Mouse (Mus musculus) erythroblast, embryonic 14.5 days (primary cell): ENCODE measurements around the gene Pde7b. TPM values are rescaled to one million over a fixed set of nuclear protein-coding genes. Genes with fewer than 3 reads are reported as not detected.

Experiments
- H3K27me3 ChIP-seq: 2 replicates; pipeline ENCODE4 v1.6.1; 2012; ENCODE audit warnings: inconsistent platforms; ENCODE audit not compliant: control insufficient read depth
- H3K36me3 ChIP-seq: 2 replicates; pipeline ENCODE4 v1.6.1; 2012; ENCODE audit warnings: mild to moderate bottlenecking, inconsistent platforms; ENCODE audit not compliant: control insufficient read depth
- H3K4me1 ChIP-seq: 2 replicates; pipeline ENCODE4 v1.6.1; 2012; ENCODE audit warnings: inconsistent platforms; ENCODE audit not compliant: control insufficient read depth
- H3K4me3 ChIP-seq: replicated peaks from 2 replicates; pipeline ENCODE3; 2012; ENCODE audit warnings: moderate library complexity, mild to moderate bottlenecking, inconsistent platforms
- H3K9me3 ChIP-seq: 2 replicates; pipeline ENCODE4 v1.6.1; 2012; ENCODE audit warnings: low read length, inconsistent platforms, mixed read lengths; ENCODE audit not compliant: control insufficient read depth
- GATA1 ChIP-seq: IDR thresholded peaks from 2 replicates; pipeline ENCODE4 v1.6.1; 2012; ENCODE audit warnings: low read length, inconsistent platforms, mixed read lengths
- TAL1 ChIP-seq: IDR thresholded peaks from 3 replicates; pipeline ENCODE4 v1.6.1; 2012; ENCODE audit warnings: low read length, inconsistent platforms, mixed read lengths
- polyA plus RNA-seq: library from polyadenylated mRNA; stranded (reverse); fragments of >175 nt; gene quantifications from 2 replicates; pipeline ENCODE4 v1.2.3, GENCODE M21; 2012

Gene Pde7b
- polyA plus RNA-seq, 1 experiment = not detected

DNA sequence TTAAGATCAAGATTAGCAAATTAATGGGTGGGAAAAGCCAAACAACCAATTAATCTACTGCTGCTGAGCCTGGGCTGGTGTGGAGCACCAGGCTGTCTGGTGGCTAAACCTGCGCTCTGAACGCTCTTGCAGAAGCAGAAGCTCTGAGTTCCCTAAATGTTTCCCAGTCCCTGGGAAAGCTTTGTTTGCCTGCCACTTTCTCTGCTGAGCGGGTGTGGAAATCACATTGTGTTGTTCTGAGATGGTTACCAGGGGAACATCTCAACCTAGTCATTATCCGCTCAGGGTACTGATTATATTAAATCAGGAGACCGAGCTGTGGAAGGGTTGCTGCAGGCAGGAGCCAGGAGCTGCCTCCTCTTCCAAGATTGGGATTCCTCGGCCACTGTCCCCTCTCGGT lies 250.0 kb downstream of the Pde7b start:
- Histone ChIP-seq H3K4me1 (no peaks in the 10 kb centered on the region), H3K36me3 (no peaks in the 10 kb centered on the region), H3K27me3 (no peaks in the 10 kb centered on the region), H3K4me3 (no peak overlapping the region), H3K9me3 (no peaks in the 10 kb centered on the region)
- TF ChIP-seq TAL1 (no peak), GATA1 (no peak)

- Histone ChIP-seq H3K36me3 (no peaks in the 10 kb centered on the region), H3K4me3 (no peak overlapping the region), H3K9me3 (no peaks in the 10 kb centered on the region), H3K4me1 (no peaks in the 10 kb centered on the region), H3K27me3 (no peaks in the 10 kb centered on the region)
- TF ChIP-seq TAL1 (no peak), GATA1 (no peak)
Measured at GRCm38 (mm10) chr10:20474036-20474435, 250.8 kb downstream of the Pde7b start.

GRCm38 (mm10) chr10:20473505-20473904 lies 251.4 kb downstream of the Pde7b start:
- Histone ChIP-seq H3K4me3 (no peak overlapping the region), H3K36me3 (no peaks in the 10 kb centered on the region), H3K9me3 (no peaks in the 10 kb centered on the region), H3K27me3 (no peaks in the 10 kb centered on the region), H3K4me1 (no peaks in the 10 kb centered on the region)
- TF ChIP-seq GATA1 (no peak), TAL1 (no peak)

DNA sequence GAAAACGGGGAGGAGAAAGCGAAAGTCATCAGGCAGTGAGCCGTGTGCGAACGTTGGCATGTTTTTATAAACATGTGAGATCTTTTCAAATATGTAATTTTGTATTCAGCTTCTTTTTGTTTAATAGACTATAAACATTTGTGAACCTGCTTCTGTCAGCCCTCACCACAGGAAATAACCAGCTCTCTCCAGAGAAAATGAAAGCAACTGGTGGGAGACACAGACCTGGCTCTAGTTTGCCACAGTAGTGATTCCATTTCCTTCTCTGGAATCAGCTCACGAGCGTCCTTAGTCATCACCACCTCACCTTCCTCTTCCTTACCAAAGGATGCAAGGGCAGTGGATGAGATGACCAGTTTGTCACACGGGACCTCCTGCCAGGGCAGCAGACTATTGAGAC lies 252.9 kb downstream of the Pde7b start:
- H3K36me3 ChIP-seq = no peaks in the 10 kb centered on the region
- H3K4me1 ChIP-seq = no peaks in the 10 kb centered on the region
- H3K4me3 ChIP-seq = no peak overlapping the region
- no peaks in the 10 kb centered on the region for H3K9me3 ChIP-seq
- TF ChIP-seq GATA1 (no peak), TAL1 (no peak)
- no peaks in the 10 kb centered on the region for H3K27me3 ChIP-seq

GRCm38 (mm10) chr10:20464631-20465030 lies 260.2 kb downstream of the Pde7b start:
- TF ChIP-seq TAL1 (no peak), GATA1 (no peak)
- no peaks in the 10 kb centered on the region for H3K4me1 ChIP-seq
- H3K36me3 ChIP-seq = no peaks in the 10 kb centered on the region
- H3K4me3 ChIP-seq = no peak overlapping the region
- H3K27me3 ChIP-seq = no peaks in the 10 kb centered on the region
- no peaks in the 10 kb centered on the region for H3K9me3 ChIP-seq

DNA sequence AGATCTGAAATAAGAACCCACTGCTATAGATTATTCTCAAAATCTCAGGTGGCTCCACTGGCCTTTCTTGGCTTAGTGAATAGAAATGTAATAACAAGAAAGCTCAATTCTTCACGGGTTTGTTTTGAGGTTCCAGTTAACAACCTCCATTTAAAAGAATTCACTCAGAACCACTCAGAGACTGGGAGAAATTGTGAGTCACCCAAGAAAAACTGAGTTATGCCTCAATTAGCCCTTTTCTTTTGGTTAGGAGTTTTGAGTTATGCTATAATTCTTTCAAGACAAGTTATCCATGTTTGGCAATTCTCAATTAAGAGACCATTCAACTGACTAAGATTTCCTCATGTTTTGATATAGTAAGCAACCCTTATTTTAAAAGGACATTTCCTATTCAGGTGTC lies 260.9 kb downstream of the Pde7b start:
- H3K27me3 ChIP-seq = no peaks in the 10 kb centered on the region
- H3K4me1 ChIP-seq = no peaks in the 10 kb centered on the region
- H3K4me3 ChIP-seq = no peak overlapping the region
- no peaks in the 10 kb centered on the region for H3K36me3 ChIP-seq
- no peak for TF ChIP-seq TAL1
- TF ChIP-seq GATA1 = no peak
- no peaks in the 10 kb centered on the region for H3K9me3 ChIP-seq

- no peaks in the 10 kb centered on the region for H3K9me3 ChIP-seq
- no peaks in the 10 kb centered on the region for H3K36me3 ChIP-seq
- no peaks in the 10 kb centered on the region for H3K27me3 ChIP-seq
- H3K4me3 ChIP-seq = no peak overlapping the region
- no peak for TF ChIP-seq TAL1
- no peak for TF ChIP-seq GATA1
- no peaks in the 10 kb centered on the region for H3K4me1 ChIP-seq
Measured at GRCm38 (mm10) chr10:20462596-20462995, 262.3 kb downstream of the Pde7b start.

DNA sequence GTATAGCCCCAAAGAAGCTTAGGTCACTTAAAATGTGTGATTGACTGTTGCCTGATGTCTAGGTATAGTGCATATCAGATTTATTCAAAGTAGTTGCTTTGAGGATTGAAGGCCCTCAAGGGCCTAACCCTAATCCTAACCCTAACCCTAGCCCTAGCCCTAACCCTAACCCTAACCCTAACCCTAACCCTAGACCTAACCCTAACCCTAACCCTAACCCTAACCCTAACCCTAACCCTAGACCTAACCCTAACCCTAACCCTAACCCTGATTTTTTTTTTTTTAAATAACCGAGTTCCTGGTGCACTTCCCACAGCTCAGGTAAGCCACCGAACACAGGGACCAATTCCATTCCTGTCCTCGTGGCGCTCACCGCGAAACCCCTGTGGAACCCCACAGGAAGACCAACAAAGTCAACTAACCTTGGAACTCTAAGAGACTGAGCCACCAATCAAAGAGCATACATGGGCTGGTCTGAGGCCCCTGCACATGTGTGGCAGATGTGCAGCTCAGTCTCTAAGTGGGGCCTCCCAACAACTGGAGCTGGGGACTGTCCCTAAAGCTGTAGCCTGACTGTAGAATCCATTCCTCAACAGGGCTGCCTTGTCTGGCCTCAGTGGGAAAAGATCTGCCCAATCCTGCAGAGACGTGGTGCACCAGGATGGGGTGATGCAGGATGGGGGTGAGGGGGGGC lies 265.1 kb downstream of the Pde7b start:
- TF ChIP-seq GATA1 = no peak
- TF ChIP-seq TAL1 = no peak

GRCm38 (mm10) chr10:20459160-20459559 lies 265.7 kb downstream of the Pde7b start:
- TF ChIP-seq TAL1 (no peak), GATA1 (no peak)
- H3K36me3 ChIP-seq = no peaks in the 10 kb centered on the region

More for the DNA sequence above, 265.1 kb downstream of the Pde7b start:
- H3K4me1 ChIP-seq = no peaks in the 10 kb centered on the region
- H3K9me3 ChIP-seq = no peaks in the 10 kb centered on the region
- H3K27me3 ChIP-seq = no peaks in the 10 kb centered on the region
- H3K36me3 ChIP-seq = no peaks in the 10 kb centered on the region
- no peak overlapping the region for H3K4me3 ChIP-seq

More at GRCm38 (mm10) chr10:20459160-20459559, 265.7 kb downstream of the Pde7b start:
- no peaks in the 10 kb centered on the region for H3K27me3 ChIP-seq
- no peaks in the 10 kb centered on the region for H3K9me3 ChIP-seq
- H3K4me3 ChIP-seq = no peak overlapping the region
- H3K4me1 ChIP-seq = no peaks in the 10 kb centered on the region
